Mouse (Mus musculus) 3134 (cell line): ENCODE measurements around the gene Klc3.

ENCODE experiments used
- DNase-seq: peaks from one replicate; pipeline ENCODE4 v3.0.0-alpha.2; 2011; ENCODE audit warnings: low spot score; ENCODE audit not compliant: insufficient read length; ENCODE audit errors: extremely low read depth

The Klc3 gene

GRCm38 (mm10) chr7:19410766-19411344, 7.0 kb upstream of the Klc3 start:
- no peak for DNase-seq

GRCm38 (mm10) chr7:19409753-19410152, 5.8 kb upstream of the Klc3 start:
- DNase-seq: no peak

- peak; percentile 84 for DNase-seq
These were observed 1.5 kb upstream of the Klc3 start for GRCm38 (mm10) chr7:19405417-19405816.

GRCm38 (mm10) chr7:19404476-19404875, 572 bp upstream of the Klc3 start, which contains the start of gene Ckm:
TSS of gene Ckm (plus strand) at chr7:19404776.
- DNase-seq: no peak

- DNase-seq: no peak
These were observed 1.3 kb downstream of the Klc3 start for GRCm38 (mm10) chr7:19402535-19403112.

GRCm38 (mm10) chr7:19400946-19401345, 3.0 kb downstream of the Klc3 start:
- no peak for DNase-seq

GRCm38 (mm10) chr7:19399496-19400280, 4.2 kb downstream of the Klc3 start:
- DNase-seq: peak; percentile 83

GRCm38 (mm10) chr7:19394484-19394883, 9.4 kb downstream of the Klc3 start:
- DNase-seq: no peak

GRCm38 (mm10) chr7:19388699-19389413, 15.0 kb downstream of the Klc3 start:
- no peak for DNase-seq

- DNase-seq: no peak
These were observed 20.2 kb downstream of the Klc3 start for GRCm38 (mm10) chr7:19383708-19384107.

GRCm38 (mm10) chr7:19382166-19382541, 21.8 kb downstream of the Klc3 start:
- no peak for DNase-seq

GRCm38 (mm10) chr7:19381377-19382165, 22.3 kb downstream of the Klc3 start, which contains the start of gene Ercc2:
TSS of gene Ercc2 (plus strand) at chr7:19382010.
- DNase-seq: peak; percentile 96

GRCm38 (mm10) chr7:19378049-19378448, 25.9 kb downstream of the Klc3 start:
- DNase-seq: no peak

GRCm38 (mm10) chr7:19376019-19376418, 27.9 kb downstream of the Klc3 start:
- DNase-seq: no peak

- DNase-seq: no peak
These were observed 28.5 kb downstream of the Klc3 start for GRCm38 (mm10) chr7:19375368-19375767.

GRCm38 (mm10) chr7:19373367-19373766, 30.5 kb downstream of the Klc3 start:
- DNase-seq: no peak

- DNase-seq: no peak
These were observed 34.0 kb downstream of the Klc3 start for GRCm38 (mm10) chr7:19369823-19370425.

GRCm38 (mm10) chr7:19368380-19368779, 35.5 kb downstream of the Klc3 start:
- DNase-seq: no peak

- DNase-seq: no peak
These were observed 38.5 kb downstream of the Klc3 start for GRCm38 (mm10) chr7:19365376-19365775.

- peak; percentile 77 for DNase-seq
These were observed 40.0 kb downstream of the Klc3 start for GRCm38 (mm10) chr7:19363881-19364280.
